Mouse (Mus musculus) heart, postnatal 0 days (tissue): ENCODE measurements around the gene Trim44.

Source experiments
- CTCF ChIP-seq: IDR thresholded peaks from 2 replicates; pipeline ENCODE4 v1.5.1; 2016; ENCODE audit warnings: antibody characterized with exemption, control low read depth, low read depth
- EP300 ChIP-seq: IDR thresholded peaks from 2 replicates; pipeline ENCODE4 v1.6.1; 2016; ENCODE audit warnings: antibody characterized with exemption, low read depth

DNA sequence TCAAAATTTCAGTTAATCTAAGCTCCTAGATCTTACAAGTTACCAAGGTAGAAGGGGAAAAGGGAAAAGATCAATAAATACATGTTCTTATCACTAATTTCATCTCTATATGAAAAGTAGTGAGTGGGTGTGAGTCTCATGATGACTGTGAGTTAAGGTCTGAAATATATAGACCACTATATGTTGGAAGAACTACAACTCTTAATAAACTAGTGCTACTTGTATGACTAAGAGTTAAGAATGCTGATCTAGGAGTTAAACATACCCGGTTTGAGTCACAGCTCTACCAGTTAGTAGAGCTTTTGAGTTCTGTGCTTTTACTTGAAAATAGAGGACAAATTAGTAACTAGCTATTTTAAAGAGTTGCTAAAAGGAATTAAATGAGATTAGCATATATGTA lies 94.7 kb downstream of the Trim44 start:
- TF ChIP-seq CTCF, result no peak
- TF ChIP-seq EP300, result no peak
